Mouse (Mus musculus) adrenal gland, adult 2 months (tissue): Measurements from ENCODE around the gene Rpl13a. TPM values are rescaled to one million over a fixed set of nuclear protein-coding genes. Genes with fewer than 3 reads are reported as not detected.

Source experiments
- DNase-seq: peaks from one replicate; pipeline ENCODE4 v3.0.0; 2021
- microRNA-seq, 2 experiments: library from miRNA; unstranded; fragments of <30 nt; microRNA quantifications; one replicate each; pipeline ENCODE4 v1.2.0; 2021
- polyA plus RNA-seq: library from polyadenylated mRNA; depleted of rRNA; stranded (reverse); fragments of >200 nt; gene quantifications from 2 replicates; pipeline ENCODE4 v1.2.3, GENCODE M21; 2012; rRNA removed
- total RNA-seq, 2 experiments: library from RNA; stranded (reverse); gene quantifications; 2 replicates each; pipeline ENCODE4 v1.2.3; 2021

Rpl13a gene
- total and polyA plus RNA-seq, 3 experiments = 476 to 1,750 (median 1,285) TPM

GRCm38 (mm10) chr7:45091001-45091990 is 37.3 kb downstream of the Rpl13a start:
- no peak for DNase-seq

- no peak for DNase-seq
Measured at GRCm38 (mm10) chr7:45090251-45090977, 38.1 kb downstream of the Rpl13a start.

- no peak for DNase-seq
Measured at GRCm38 (mm10) chr7:45088597-45088996, 40.0 kb downstream of the Rpl13a start.

- no peak for DNase-seq
Measured at GRCm38 (mm10) chr7:45086084-45086483, 42.5 kb downstream of the Rpl13a start.

GRCm38 (mm10) chr7:45083300-45083890 is 45.2 kb downstream of the Rpl13a start:
- DNase-seq = no peak

GRCm38 (mm10) chr7:45082401-45083299 is 45.9 kb downstream of the Rpl13a start:
- DNase-seq = no peak

GRCm38 (mm10) chr7:45081016-45081415 is 47.5 kb downstream of the Rpl13a start:
- no peak for DNase-seq

- peak; percentile 90 for DNase-seq
Measured at GRCm38 (mm10) chr7:45079856-45080255, 48.7 kb downstream of the Rpl13a start.

- DNase-seq = peak; percentile 85
Measured at GRCm38 (mm10) chr7:45078513-45078912, 50.0 kb downstream of the Rpl13a start.

GRCm38 (mm10) chr7:45077829-45078228 is 50.7 kb downstream of the Rpl13a start:
- DNase-seq = no peak

- no peak for DNase-seq
Measured at GRCm38 (mm10) chr7:45077322-45077721, 51.2 kb downstream of the Rpl13a start.

- DNase-seq = no peak
Measured at GRCm38 (mm10) chr7:45076501-45076900, 52.1 kb downstream of the Rpl13a start.

Small RNA genes lying within 50 kb of the gene (microRNA-seq; reads per million reads assigned to microRNA genes)
- gene Mir150 (774 to 869 reads per million in 2 experiments), gene Mir5121 (36.7 to 70.3 reads per million in 2 experiments), gene Mir7055 (0 reads per million in 2 experiments)

Other genes with a start within 250 kb of the Rpl13a start
Only the 30 nearest of the 33 such genes appear.
- 10 to 100 TPM; 24.2 to 28.0 TPM for gene Fuz, start 232.7 kb downstream of the Rpl13a start, total RNA-seq
- 203 and 213 TPM in 2 replicates for gene Fuz, start 232.7 kb downstream of the Rpl13a start, polyA plus RNA-seq
- 100 to 1,000 TPM in 1 of 2 experiments, 10 to 100 TPM in 1; 86.3 to 105 TPM for gene Ap2a1, start 199.3 kb downstream of the Rpl13a start, total RNA-seq
- 119 and 121 TPM in 2 replicates for gene Ap2a1, start 199.3 kb downstream of the Rpl13a start, polyA plus RNA-seq
- gene Tsks, start 185.6 kb downstream of the Rpl13a start, total RNA-seq = not detected
- gene Tsks, start 185.6 kb downstream of the Rpl13a start, polyA plus RNA-seq = 0.13 and 0.31 TPM in 2 replicates
- 10 to 100 TPM in 1 of 2 experiments, 1 to 10 TPM in 1; 7.3 to 13.5 TPM for gene Cpt1c, start 153.9 kb downstream of the Rpl13a start, total RNA-seq
- 29.6 and 37.5 TPM in 2 replicates for gene Cpt1c, start 153.9 kb downstream of the Rpl13a start, polyA plus RNA-seq
- 100 to 1,000 TPM; 166 to 234 TPM for gene Prmt1, start 142.2 kb downstream of the Rpl13a start, total RNA-seq
- gene Prmt1, start 142.2 kb downstream of the Rpl13a start, polyA plus RNA-seq = 101 and 122 TPM in 2 replicates
- 100 to 1,000 TPM; 105 to 130 TPM for gene Irf3, start 131.1 kb downstream of the Rpl13a start, total RNA-seq
- gene Irf3, start 131.1 kb downstream of the Rpl13a start, polyA plus RNA-seq = 93.3 and 98.1 TPM in 2 replicates
- gene Bcl2l12, start 130.0 kb downstream of the Rpl13a start, total RNA-seq = 10 to 100 TPM; 20.1 to 20.3 TPM
- 40.4 and 50.3 TPM in 2 replicates for gene Bcl2l12, start 130.0 kb downstream of the Rpl13a start, polyA plus RNA-seq
- gene Scaf1, start 112.4 kb downstream of the Rpl13a start, total RNA-seq = 10 to 100 TPM; 72.0 to 83.7 TPM
- 117 and 121 TPM in 2 replicates for gene Scaf1, start 112.4 kb downstream of the Rpl13a start, polyA plus RNA-seq
- gene Rras, start 110.8 kb downstream of the Rpl13a start, total RNA-seq = 100 to 1,000 TPM in 1 of 2 experiments, 10 to 100 TPM in 1; 93.7 to 118 TPM
- gene Rras, start 110.8 kb downstream of the Rpl13a start, polyA plus RNA-seq = 161 and 176 TPM in 2 replicates
- gene Prr12, start 75.9 kb downstream of the Rpl13a start, total RNA-seq = 10 to 100 TPM; 40.2 to 49.7 TPM
- gene Prr12, start 75.9 kb downstream of the Rpl13a start, polyA plus RNA-seq = 17.7 and 21.3 TPM in 2 replicates
- gene Nosip, start 66.3 kb downstream of the Rpl13a start, total RNA-seq = 10 to 100 TPM; 40.2 to 58.1 TPM
- 89.9 and 97.9 TPM in 2 replicates for gene Nosip, start 66.3 kb downstream of the Rpl13a start, polyA plus RNA-seq
- gene Prrg2, start 66.1 kb downstream of the Rpl13a start, total RNA-seq = 10 to 100 TPM; 20.9 to 21.9 TPM
- 70.3 and 85.2 TPM in 2 replicates for gene Prrg2, start 66.1 kb downstream of the Rpl13a start, polyA plus RNA-seq
- 10 to 100 TPM; 26.5 to 50.3 TPM for gene Rcn3, start 36.5 kb downstream of the Rpl13a start, total RNA-seq
- gene Rcn3, start 36.5 kb downstream of the Rpl13a start, polyA plus RNA-seq = 93.3 and 104 TPM in 2 replicates
- gene Fcgrt, start 24.9 kb downstream of the Rpl13a start, total RNA-seq = 100 to 1,000 TPM in 1 of 2 experiments, 10 to 100 TPM in 1; 84.8 to 154 TPM
- gene Fcgrt, start 24.9 kb downstream of the Rpl13a start, polyA plus RNA-seq = 186 and 187 TPM in 2 replicates
- 1,000 to 10,000 TPM; 1,290 to 1,478 TPM for gene Rps11, start 4.3 kb downstream of the Rpl13a start, total RNA-seq
- 60.0 and 80.0 TPM in 2 replicates for gene Rps11, start 4.3 kb downstream of the Rpl13a start, polyA plus RNA-seq
- not detected for gene Gm45713, start 7.5 kb upstream of the Rpl13a start, total RNA-seq
- gene Gm45713, start 7.5 kb upstream of the Rpl13a start, polyA plus RNA-seq = 6.3 and 7.4 TPM in 2 replicates
- 10 to 100 TPM; 20.5 to 25.3 TPM for gene Flt3l, start 7.7 kb upstream of the Rpl13a start, total RNA-seq
- gene Flt3l, start 7.7 kb upstream of the Rpl13a start, polyA plus RNA-seq = 122 TPM in 2 replicates
- gene Pih1d1, start 25.5 kb upstream of the Rpl13a start, total RNA-seq = 10 to 100 TPM; 52.2 to 69.2 TPM
- gene Pih1d1, start 25.5 kb upstream of the Rpl13a start, polyA plus RNA-seq = 46.1 and 50.8 TPM in 2 replicates
- 10 to 100 TPM; 81.3 to 92.6 TPM for gene Aldh16a1, start 25.8 kb upstream of the Rpl13a start, total RNA-seq
- gene Aldh16a1, start 25.8 kb upstream of the Rpl13a start, polyA plus RNA-seq = 84.4 and 86.6 TPM in 2 replicates
- under 1 TPM; 0.14 to 0.35 TPM for gene Slc17a7, start 35.2 kb upstream of the Rpl13a start, total RNA-seq
- gene Slc17a7, start 35.2 kb upstream of the Rpl13a start, polyA plus RNA-seq = 0.10 and 0.11 TPM in 2 replicates
- not detected for gene Gfy, start 50.8 kb upstream of the Rpl13a start, total RNA-seq
- not detected in 2 replicates for gene Gfy, start 50.8 kb upstream of the Rpl13a start, polyA plus RNA-seq
- gene Pth2, start 52.2 kb upstream of the Rpl13a start, total RNA-seq = not detected
- not detected in 2 replicates for gene Pth2, start 52.2 kb upstream of the Rpl13a start, polyA plus RNA-seq
- gene Ccdc155, start 76.1 kb upstream of the Rpl13a start, total RNA-seq = under 1 TPM in 1 of 2 experiments, not detected in 1; 0.14 TPM
- gene Ccdc155, start 76.1 kb upstream of the Rpl13a start, polyA plus RNA-seq = 0.30 TPM in 2 replicates
- gene Dkkl1, start 83.4 kb upstream of the Rpl13a start, total RNA-seq = not detected
- not detected in 2 replicates for gene Dkkl1, start 83.4 kb upstream of the Rpl13a start, polyA plus RNA-seq
- 1 to 10 TPM; 8.3 to 9.2 TPM for gene Tead2, start 87.0 kb upstream of the Rpl13a start, total RNA-seq
- 12.4 and 12.6 TPM in 2 replicates for gene Tead2, start 87.0 kb upstream of the Rpl13a start, polyA plus RNA-seq
- gene Cd37, start 110.4 kb upstream of the Rpl13a start, total RNA-seq = 1 to 10 TPM; 2.9 to 5.2 TPM
- gene Cd37, start 110.4 kb upstream of the Rpl13a start, polyA plus RNA-seq = 10.9 and 14.3 TPM in 2 replicates
- not detected for gene Slc6a16, start 112.3 kb upstream of the Rpl13a start, total RNA-seq
- 0.04 TPM in 1 of 2 replicates, not detected in the other for gene Slc6a16, start 112.3 kb upstream of the Rpl13a start, polyA plus RNA-seq
- not detected for gene Slc6a21, start 148.8 kb upstream of the Rpl13a start, total RNA-seq
- gene Slc6a21, start 148.8 kb upstream of the Rpl13a start, polyA plus RNA-seq = not detected in 2 replicates
- gene Trpm4, start 205.0 kb upstream of the Rpl13a start, total RNA-seq = 1 to 10 TPM; 5.2 to 9.4 TPM
- 8.8 and 11.2 TPM in 2 replicates for gene Trpm4, start 205.0 kb upstream of the Rpl13a start, polyA plus RNA-seq
- under 1 TPM in 1 of 2 experiments, not detected in 1; 0.23 TPM for gene Hrc, start 206.5 kb upstream of the Rpl13a start, total RNA-seq
- gene Hrc, start 206.5 kb upstream of the Rpl13a start, polyA plus RNA-seq = 0.18 TPM in 1 of 2 replicates, not detected in the other